Mouse (Mus musculus): Measurements from ENCODE around the gene Prss45. TPM values are rescaled to one million over a fixed set of nuclear protein-coding genes. Genes with fewer than 3 reads are reported as not detected.
A peak's percentile ranks its signal among the peaks of the same experiment; 100 is the strongest.

Gene Prss45
- polyA plus RNA-seq, 1 experiment from 2014 or later, result not detected

DNA sequence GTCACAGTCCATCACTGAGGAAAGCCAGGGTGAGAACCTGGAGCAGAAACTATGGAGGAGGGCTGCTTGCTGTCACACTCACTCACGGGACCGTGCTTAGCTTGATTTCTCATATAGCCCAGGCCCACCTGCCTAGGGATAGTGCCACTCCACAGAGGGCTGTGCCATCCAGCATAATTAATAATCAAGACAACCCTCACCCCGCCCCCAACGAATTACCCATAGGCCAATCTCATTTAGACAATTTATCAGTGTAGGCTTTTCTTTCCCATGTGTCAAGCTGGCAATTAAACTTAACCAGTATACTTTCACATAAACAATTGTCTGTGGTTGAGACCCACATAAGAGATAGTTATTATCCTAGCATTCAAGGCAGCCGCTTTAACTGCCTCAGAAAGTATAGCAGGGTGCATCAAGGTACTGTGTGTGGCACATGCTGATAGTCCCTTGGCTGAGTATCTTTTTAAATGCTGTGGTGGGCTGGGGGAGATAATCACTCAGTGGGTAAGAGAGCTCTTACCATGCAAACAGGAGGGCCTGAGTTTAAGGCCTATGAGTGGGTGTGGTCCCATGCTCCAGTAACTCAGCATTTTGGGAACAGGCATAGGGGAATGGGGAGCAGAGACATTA is 24.7 kb downstream of the Prss45 start:
- Histone ChIP-seq H3K27ac (replicated peaks) (no peak overlapping the region), H3K36me3 (no peaks in the 10 kb centered on the region), H3K4me1 (replicated peaks) (peaks cover 7% of the 10 kb centered on the region), H3K9me3 (no peaks in the 10 kb centered on the region), H3K4me3 (no peak overlapping the region), H3K4me2 (no peak overlapping the region), H3K27me3 (peaks cover 25% of the 10 kb centered on the region), H3K9ac (no peak overlapping the region)
- 73% methylated on average over 5 of the region's 5 CpGs for WGBS
- ATAC-seq (ENCODE audit: low read depth), result no peak

DNA sequence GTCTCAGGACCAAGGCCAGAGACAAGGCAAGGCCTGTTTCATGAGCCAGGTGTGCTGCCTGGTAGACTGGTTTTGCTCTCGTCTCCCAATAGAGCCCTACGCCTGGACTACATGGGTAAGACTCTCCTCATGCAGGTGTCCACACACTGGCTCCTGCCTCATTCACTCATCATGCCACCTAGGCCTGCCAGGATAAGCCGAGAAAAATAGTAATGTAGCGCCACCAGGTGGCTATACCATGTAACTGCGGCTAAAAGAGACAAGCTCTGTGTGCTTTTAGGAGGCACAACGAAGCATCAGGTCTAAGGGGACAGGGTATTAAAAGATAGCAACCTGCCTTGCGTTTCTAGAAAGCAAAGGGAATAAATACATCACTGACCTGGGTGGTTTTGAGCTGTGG is 36.6 kb downstream of the Prss45 start:
- Histone ChIP-seq H3K4me2 (no peak overlapping the region), H3K36me3 (no peaks in the 10 kb centered on the region), H3K27ac (replicated peaks) (no peak overlapping the region), H3K4me3 (no peak overlapping the region), H3K9me3 (no peaks in the 10 kb centered on the region), H3K4me1 (replicated peaks) (peaks cover 26% of the 10 kb centered on the region), H3K27me3 (peaks cover 14% of the 10 kb centered on the region), H3K9ac (no peak overlapping the region)
- WGBS, result 26% methylated on average over 7 of the region's 7 CpGs
- no peak for ATAC-seq (ENCODE audit: low read depth)

DNA sequence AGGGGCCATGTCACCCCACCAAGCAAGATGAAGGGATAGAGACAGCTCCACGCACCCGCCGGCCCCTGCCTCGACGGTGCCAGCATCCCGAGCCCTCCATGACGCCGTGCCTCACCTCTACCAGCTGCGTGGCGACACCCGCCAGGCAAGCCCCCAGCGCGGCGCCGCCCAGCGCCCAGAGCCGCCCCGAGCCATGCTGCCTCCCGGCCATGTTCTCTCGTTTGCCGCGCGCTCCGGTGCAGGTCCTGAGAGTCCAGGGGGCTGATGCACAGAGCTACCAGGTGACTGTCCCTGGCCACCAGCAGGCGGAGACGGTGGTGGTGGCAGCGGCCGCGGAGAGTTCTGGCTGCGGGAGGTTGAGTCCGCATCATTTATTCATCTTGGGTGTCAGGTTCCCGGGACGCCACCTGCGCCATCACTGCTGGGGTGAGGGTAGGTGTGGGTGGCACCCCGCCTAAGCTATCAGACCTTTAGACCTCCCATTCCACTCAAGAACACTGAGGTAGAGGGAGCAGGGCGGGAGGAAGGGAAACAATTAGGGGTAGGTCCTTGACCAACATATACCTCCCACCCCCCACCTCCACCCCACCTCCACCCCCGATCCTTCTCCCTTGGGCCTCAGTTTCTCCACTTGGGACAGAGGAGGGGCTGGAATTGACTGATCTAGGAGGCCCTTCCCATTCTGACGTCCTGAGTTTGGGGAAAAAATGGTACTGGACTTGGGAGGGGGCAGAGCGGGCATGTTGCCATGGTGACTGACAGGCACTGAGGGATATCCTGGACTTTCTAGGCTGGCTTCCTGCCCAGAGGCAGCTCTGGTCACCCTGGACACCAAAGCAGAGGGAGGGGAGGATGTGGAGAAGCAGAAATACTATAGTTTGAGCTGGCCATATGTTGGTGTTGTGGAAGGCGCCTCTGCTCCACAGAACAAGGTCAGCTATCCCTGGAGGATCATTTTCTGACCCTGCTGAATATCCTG is 39.6 kb downstream of the Prss45 start:
- Histone ChIP-seq H3K4me2 (peak overlapping the region; percentile 57), H3K9ac (peak overlapping the region; percentile 58), H3K27ac (replicated peaks) (peak overlapping the region; percentile 76), H3K4me1 (replicated peaks) (peaks cover 26% of the 10 kb centered on the region), H3K4me3 (peak overlapping the region; percentile 34), H3K9me3 (no peaks in the 10 kb centered on the region), H3K27me3 (peaks cover 37% of the 10 kb centered on the region), H3K36me3 (no peaks in the 10 kb centered on the region)
- ATAC-seq (ENCODE audit: low read depth), result peak; percentile 77
- WGBS, result 6% methylated on average over 40 of the region's 40 CpGs

DNA sequence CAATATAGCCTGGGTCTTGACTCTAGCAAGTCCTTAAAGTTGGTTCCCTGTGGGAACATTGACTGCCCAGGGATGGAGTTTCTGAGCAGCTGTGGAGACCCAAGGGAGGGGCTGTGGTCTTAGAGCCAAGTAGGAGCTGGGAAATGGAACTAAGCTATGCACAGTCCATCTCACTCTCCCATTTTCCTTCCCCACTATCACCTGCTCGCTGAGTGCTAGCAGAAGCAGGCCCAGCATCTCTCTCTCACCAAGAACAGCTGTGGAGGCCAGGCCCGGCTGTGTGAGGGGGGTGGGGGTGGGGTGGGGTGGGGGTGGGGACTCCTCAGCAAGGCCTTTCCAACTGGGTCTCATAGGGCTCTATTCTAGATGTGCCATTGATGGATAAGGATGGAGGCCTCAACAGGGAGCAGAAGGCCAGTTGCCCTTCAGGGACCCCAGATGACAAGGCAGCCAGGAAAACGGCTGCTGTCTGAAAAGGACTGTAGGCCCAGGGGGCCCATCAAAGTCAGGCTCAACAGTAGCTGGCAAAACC is 40.3 kb downstream of the Prss45 start:
- peak; percentile 60 for ATAC-seq (ENCODE audit: low read depth)
- H3K4me2 ChIP-seq, result peak overlapping the region; percentile 57
- H3K4me3 ChIP-seq, result no peak overlapping the region
- no peaks in the 10 kb centered on the region for H3K9me3 ChIP-seq
- WGBS, result 10% methylated on average over 2 of the region's 3 CpGs
- peaks cover 31% of the 10 kb centered on the region for H3K4me1 ChIP-seq (replicated peaks)
- H3K27me3 ChIP-seq, result peaks cover 45% of the 10 kb centered on the region
- H3K9ac ChIP-seq, result no peak overlapping the region
- peak overlapping the region; percentile 76 for H3K27ac ChIP-seq (replicated peaks)
- H3K36me3 ChIP-seq, result no peaks in the 10 kb centered on the region

DNA sequence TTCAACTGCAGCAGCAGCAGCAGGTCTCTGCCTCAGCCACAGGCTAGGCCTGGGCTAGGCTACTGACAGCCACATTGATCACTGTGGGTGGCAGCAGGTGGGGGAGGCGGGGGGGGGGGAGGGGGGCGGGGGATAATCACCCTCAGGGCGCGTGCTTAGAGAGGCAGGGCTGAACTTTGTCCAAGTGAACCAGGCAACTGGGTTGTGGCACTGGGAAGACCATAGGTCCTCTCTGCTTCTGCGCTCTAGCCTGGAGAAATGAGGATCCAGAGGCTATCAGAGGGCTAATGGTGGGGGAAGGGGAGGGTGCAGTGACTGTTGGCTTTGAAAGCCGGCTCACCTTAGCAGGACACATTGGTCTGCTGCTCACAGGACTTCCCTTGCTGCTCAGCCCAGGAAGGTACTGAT is 40.9 kb downstream of the Prss45 start:
- Histone ChIP-seq H3K9ac (no peak overlapping the region), H3K36me3 (no peaks in the 10 kb centered on the region), H3K4me3 (no peak overlapping the region), H3K4me1 (replicated peaks) (peaks cover 37% of the 10 kb centered on the region), H3K27me3 (peaks cover 50% of the 10 kb centered on the region), H3K27ac (replicated peaks) (peak overlapping the region; percentile 76), H3K9me3 (no peaks in the 10 kb centered on the region), H3K4me2 (no peak overlapping the region)
- WGBS, result 11% methylated on average over 5 of the region's 6 CpGs
- ATAC-seq (ENCODE audit: low read depth), result peak; percentile 66; the same call in 1 of the 2 replicates

DNA sequence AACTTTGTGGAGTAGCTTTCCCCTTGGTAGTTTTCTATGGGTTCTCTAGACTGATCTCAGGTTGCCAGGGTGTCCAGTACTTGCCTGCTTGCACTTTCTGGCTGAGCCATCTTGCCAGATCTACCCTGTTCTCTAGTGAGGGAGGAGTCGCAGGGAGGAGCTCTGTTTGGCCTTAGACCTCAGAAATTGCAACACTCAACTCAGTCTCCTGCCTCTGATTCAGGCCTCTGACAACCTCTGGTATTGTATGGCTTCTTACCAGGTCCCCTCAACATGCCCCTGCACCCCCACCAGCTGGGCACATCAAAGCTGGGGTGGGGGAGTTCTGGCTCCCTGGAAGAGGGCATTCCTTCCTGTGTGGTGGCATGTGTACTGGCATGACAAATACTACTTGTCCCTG is 43.0 kb downstream of the Prss45 start:
- ATAC-seq (ENCODE audit: low read depth), result no peak
- Histone ChIP-seq H3K27me3 (peaks cover 67% of the 10 kb centered on the region), H3K4me1 (replicated peaks) (peaks cover 41% of the 10 kb centered on the region), H3K9ac (no peak overlapping the region), H3K27ac (replicated peaks) (no peak overlapping the region), H3K9me3 (no peaks in the 10 kb centered on the region), H3K4me3 (no peak overlapping the region), H3K4me2 (no peak overlapping the region), H3K36me3 (no peaks in the 10 kb centered on the region)
- WGBS, result 69% methylated on average over 1 of the region's 1 CpGs

DNA sequence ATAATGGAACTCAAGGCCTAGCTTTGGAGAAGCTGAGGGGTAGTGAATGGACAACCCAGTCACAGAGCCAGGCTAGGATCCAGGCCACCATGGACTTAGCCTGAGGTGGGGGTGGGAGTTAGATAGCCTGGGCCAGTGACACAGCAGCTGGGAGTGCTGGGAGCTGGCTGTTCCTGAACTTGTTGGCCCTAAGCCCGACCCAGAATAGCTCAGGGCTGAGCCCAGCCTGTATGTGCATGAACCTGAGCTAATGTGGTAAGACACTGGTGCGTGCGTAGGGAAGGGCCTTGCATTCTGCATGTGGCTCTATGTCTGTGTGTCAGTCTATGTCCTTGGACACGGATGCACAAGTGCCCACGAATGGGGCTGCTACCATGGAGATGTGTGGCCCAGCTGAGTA is 43.5 kb downstream of the Prss45 start:
- no peak for ATAC-seq (ENCODE audit: low read depth)
- Histone ChIP-seq H3K4me3 (no peak overlapping the region), H3K27me3 (peaks cover 63% of the 10 kb centered on the region), H3K27ac (replicated peaks) (no peak overlapping the region), H3K4me1 (replicated peaks) (peaks cover 41% of the 10 kb centered on the region), H3K9me3 (no peaks in the 10 kb centered on the region), H3K9ac (no peak overlapping the region), H3K4me2 (no peak overlapping the region), H3K36me3 (no peaks in the 10 kb centered on the region)
- 84% methylated on average over 5 of the region's 5 CpGs for WGBS

DNA sequence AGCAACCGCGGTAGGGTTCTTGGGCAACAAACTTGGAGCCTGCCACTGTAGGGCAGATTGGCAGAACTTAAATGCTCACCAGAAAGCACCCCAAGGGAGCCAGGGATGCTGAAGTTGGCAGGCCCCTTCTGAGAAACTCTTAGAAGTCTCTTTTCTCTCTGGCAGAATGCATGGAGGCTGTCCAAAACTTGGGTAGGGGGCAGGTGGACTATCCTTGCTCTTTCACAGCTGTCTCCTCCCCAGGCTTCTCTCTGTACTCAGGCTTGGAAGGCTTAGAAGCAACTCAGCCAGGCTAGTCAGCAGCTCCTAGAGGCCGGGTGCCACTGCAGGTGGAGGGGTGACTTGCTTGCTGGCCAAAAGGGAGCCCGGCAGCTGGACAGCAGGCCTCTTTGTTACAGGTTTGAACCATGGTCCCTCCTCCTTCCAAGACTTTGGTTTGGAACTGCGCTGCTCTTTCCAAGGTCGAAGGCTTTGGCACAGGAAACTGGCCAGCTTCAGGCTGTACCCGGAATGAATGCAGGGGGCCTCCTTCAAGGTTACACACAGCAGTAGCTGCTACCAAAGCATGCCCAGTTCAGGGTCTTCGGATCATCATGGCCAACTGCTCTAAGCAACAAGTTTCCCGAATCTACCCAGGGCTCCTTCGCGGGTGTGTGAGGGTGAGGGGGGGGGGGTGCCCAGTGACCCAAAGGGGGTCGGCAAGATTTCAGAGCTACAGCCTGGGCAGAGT is 45.0 kb downstream of the Prss45 start, which contains the start of gene Als2cl:
Als2cl (plus strand) TSS at position 680 of the 730 bp plus-strand sequence.
- Histone ChIP-seq H3K9me3 (no peaks in the 10 kb centered on the region), H3K36me3 (no peaks in the 10 kb centered on the region), H3K4me1 (replicated peaks) (peaks cover 31% of the 10 kb centered on the region), H3K27ac (replicated peaks) (no peak within 1 kb of the TSS), H3K4me3 (peak within 1 kb of the TSS; percentile 48), H3K27me3 (peaks cover 58% of the 10 kb centered on the region), H3K4me2 (peak within 1 kb of the TSS; percentile 83), H3K9ac (peak within 1 kb of the TSS; percentile 64)
- ATAC-seq (ENCODE audit: low read depth), result no peak
- 14% methylated on average over 12 of the region's 12 CpGs for WGBS

DNA sequence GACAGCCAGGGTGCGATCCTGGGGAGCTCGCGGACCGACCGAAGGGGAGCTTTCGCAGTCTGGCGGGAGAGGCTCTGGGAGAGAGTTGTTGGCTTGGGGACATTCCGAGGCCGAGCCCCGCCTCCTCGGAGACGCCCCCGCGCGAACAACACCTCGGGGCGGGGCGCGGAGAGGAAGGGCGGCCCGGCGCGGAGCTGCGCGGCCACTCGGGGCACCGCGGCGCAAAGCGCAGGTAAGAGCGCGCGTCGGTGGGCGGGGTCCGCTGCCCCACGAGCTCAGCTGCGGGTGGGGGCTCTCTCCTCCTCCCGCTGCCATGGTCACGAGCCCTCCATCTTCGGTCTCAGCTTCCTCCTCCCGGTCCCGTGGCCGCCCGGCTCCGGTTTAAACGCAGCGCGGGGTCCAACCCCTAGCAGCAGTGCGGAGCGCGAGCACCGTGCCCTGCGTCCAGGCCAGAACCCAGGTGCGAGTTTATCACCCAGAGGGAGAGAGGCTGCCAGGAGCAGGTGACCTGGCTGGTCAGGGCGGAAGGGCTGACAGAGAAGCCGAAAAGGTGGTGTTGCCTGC is 45.7 kb downstream of the Prss45 start, which contains the start of gene Tmie:
Tmie (minus strand) TSS at position 116 of the 564 bp plus-strand sequence.
- Histone ChIP-seq H3K9ac (peak within 1 kb of the TSS; percentile 64), H3K36me3 (no peaks in the 10 kb centered on the region), H3K4me2 (peak within 1 kb of the TSS; percentile 83), H3K9me3 (no peaks in the 10 kb centered on the region), H3K4me3 (peak within 1 kb of the TSS; percentile 48), H3K27me3 (peaks cover 58% of the 10 kb centered on the region), H3K27ac (replicated peaks) (no peak within 1 kb of the TSS), H3K4me1 (replicated peaks) (peaks cover 24% of the 10 kb centered on the region)
- 0 out of 2 replicates have a peak, but pooled peaks have one; percentile 16 for ATAC-seq (ENCODE audit: low read depth)
- under 1% methylated on average over 56 of the region's 57 CpGs for WGBS

DNA sequence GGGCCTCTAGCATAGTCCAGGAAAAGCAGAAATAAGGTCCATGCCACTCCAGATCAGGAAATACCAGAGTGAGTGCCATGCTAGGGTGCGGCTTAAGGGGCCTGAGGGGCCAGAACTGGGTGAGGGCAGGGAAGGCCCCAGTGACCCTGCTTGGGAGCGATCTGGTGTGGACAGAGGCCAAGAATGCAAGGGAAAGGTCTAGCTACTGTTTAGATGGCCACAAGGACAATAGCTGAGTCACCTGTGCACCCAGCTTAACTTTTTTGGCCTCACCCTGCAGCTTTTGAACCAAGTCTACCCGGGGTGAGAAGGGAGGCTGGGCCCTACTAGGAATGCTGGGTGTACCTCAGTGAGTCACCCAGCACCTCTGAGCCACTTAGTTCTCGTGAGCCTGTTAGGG is 46.4 kb downstream of the Prss45 start:
- Histone ChIP-seq H3K4me1 (replicated peaks) (peaks cover 17% of the 10 kb centered on the region), H3K27ac (replicated peaks) (no peak overlapping the region), H3K27me3 (peaks cover 58% of the 10 kb centered on the region), H3K9ac (no peak overlapping the region), H3K4me2 (peak overlapping the region; percentile 83), H3K4me3 (peak overlapping the region; percentile 48), H3K9me3 (no peaks in the 10 kb centered on the region), H3K36me3 (no peaks in the 10 kb centered on the region)
- WGBS, result 69% methylated on average over 4 of the region's 4 CpGs
- ATAC-seq (ENCODE audit: low read depth), result no peak

DNA sequence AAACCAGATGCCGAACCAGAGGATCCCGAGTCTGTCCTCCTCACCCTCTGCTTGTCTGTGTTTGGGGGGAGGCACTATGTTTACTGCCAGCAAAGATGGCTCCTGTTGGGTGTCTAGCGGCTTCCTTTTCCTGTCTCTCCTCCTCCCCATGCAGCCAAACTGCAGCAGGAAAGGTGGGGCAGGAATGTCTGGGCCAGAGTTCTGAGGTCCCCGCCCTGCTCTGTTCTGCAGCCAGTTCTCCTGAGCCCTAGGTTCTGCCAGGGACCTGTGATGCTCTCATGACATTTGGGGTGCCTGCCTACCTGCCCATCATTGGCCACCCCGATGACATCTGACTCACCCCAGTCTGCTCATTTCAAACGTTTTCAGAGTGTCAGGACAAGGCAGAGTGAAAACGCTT is 47.6 kb downstream of the Prss45 start:
- no peak overlapping the region for H3K27ac ChIP-seq (replicated peaks)
- no peak overlapping the region for H3K4me3 ChIP-seq
- no peaks in the 10 kb centered on the region for H3K9me3 ChIP-seq
- ATAC-seq (ENCODE audit: low read depth), result no peak
- 75% methylated on average over 7 of the region's 7 CpGs for WGBS
- peaks cover 54% of the 10 kb centered on the region for H3K27me3 ChIP-seq
- H3K4me2 ChIP-seq, result no peak overlapping the region
- no peaks in the 10 kb centered on the region for H3K36me3 ChIP-seq
- H3K9ac ChIP-seq, result no peak overlapping the region
- peaks cover 16% of the 10 kb centered on the region for H3K4me1 ChIP-seq (replicated peaks)
